Mouse (Mus musculus) midbrain, embryonic 11.5 days (tissue): ENCODE results near the gene Wipf2. TPM values are rescaled to one million over a fixed set of nuclear protein-coding genes. Genes with fewer than 3 reads are reported as not detected.

Experiments used
- polyA plus RNA-seq: library from polyadenylated mRNA; unstranded; fragments of >200 nt; fragmentation: Nextera tagmentation; extraction: Ambion mirVana; gene quantifications from 2 replicates; pipeline ENCODE4 v1.2.1, GENCODE M21; 2014

The Wipf2 gene
- polyA plus RNA-seq, 1 experiment from 2014 or later, result 4.4 TPM

Other genes with a start within 250 kb of the Wipf2 start
- gene Gm12355, start 238.0 kb upstream of the Wipf2 start, polyA plus RNA-seq, result 1.3 and 1.4 TPM in 2 replicates
- gene Gsdma3, start 237.3 kb upstream of the Wipf2 start, polyA plus RNA-seq, result not detected in 2 replicates
- not detected in 2 replicates for gene Gsdma2, start 216.9 kb upstream of the Wipf2 start, polyA plus RNA-seq
- gene Gsdma, start 199.3 kb upstream of the Wipf2 start, polyA plus RNA-seq, result not detected in 2 replicates
- 142 and 155 TPM in 2 replicates for gene Psmd3, start 181.1 kb upstream of the Wipf2 start, polyA plus RNA-seq
- not detected in 2 replicates for gene Csf3, start 162.4 kb upstream of the Wipf2 start, polyA plus RNA-seq
- 66.1 and 67.1 TPM in 2 replicates for gene Med24, start 134.2 kb upstream of the Wipf2 start, polyA plus RNA-seq
- gene Thra, start 123.0 kb upstream of the Wipf2 start, polyA plus RNA-seq, result 21.9 and 23.7 TPM in 2 replicates
- gene Nr1d1, start 88.3 kb upstream of the Wipf2 start, polyA plus RNA-seq, result 0.93 and 1.2 TPM in 2 replicates
- gene Msl1, start 68.1 kb upstream of the Wipf2 start, polyA plus RNA-seq, result 24.0 and 25.1 TPM in 2 replicates
- gene Casc3, start 58.7 kb upstream of the Wipf2 start, polyA plus RNA-seq, result 51.9 and 53.1 TPM in 2 replicates
- 1.6 and 1.8 TPM in 2 replicates for gene Rapgefl1, start 26.9 kb upstream of the Wipf2 start, polyA plus RNA-seq
- 44.3 and 45.0 TPM in 2 replicates for gene Cdc6, start 44.2 kb downstream of the Wipf2 start, polyA plus RNA-seq
- 13.2 and 14.8 TPM in 2 replicates for gene Rara, start 64.2 kb downstream of the Wipf2 start, polyA plus RNA-seq
- not detected in 2 replicates for gene Gjd3, start 119.4 kb downstream of the Wipf2 start, polyA plus RNA-seq
- gene Top2a, start 160.6 kb downstream of the Wipf2 start, polyA plus RNA-seq, result 431 and 436 TPM in 2 replicates
- 207 and 209 TPM in 2 replicates for gene Igfbp4, start 177.6 kb downstream of the Wipf2 start, polyA plus RNA-seq
- 0.23 and 0.67 TPM in 2 replicates for gene Tns4, start 225.7 kb downstream of the Wipf2 start, polyA plus RNA-seq